Mouse (Mus musculus) adrenal gland, postnatal 14 days (tissue): ENCODE data around the gene Nudt4. TPM values are rescaled to one million over a fixed set of nuclear protein-coding genes. Genes with fewer than 3 reads are reported as not detected.

Experiments used
- microRNA-seq, 2 experiments: library from miRNA; unstranded; fragments of <30 nt; microRNA quantifications; one replicate each; pipeline ENCODE4 v1.2.0; 2021
- total RNA-seq: library from RNA; stranded (reverse); gene quantifications from 2 replicates; pipeline ENCODE4 v1.2.3, GENCODE M21; 2021

Nudt4 gene
- total RNA-seq, 1 experiment from 2014 or later: 103 TPM

Small RNA genes within 50 kb of the gene (microRNA-seq; reads per million reads assigned to microRNA genes)
- gene Mir3058: 8.8 to 10.2 reads per million in 2 experiments

Other genes starting within 250 kb of the Nudt4 start
- 11.7 and 13.5 TPM in 2 replicates for gene Cradd, start 240.0 kb downstream of the Nudt4 start, total RNA-seq
- 18.2 and 24.5 TPM in 2 replicates for gene Socs2, start 147.0 kb downstream of the Nudt4 start, total RNA-seq
- 178 and 191 TPM in 2 replicates for gene Mrpl42, start 62.2 kb downstream of the Nudt4 start, total RNA-seq
- 133 and 134 TPM in 2 replicates for gene Ube2n, start 49.0 kb downstream of the Nudt4 start, total RNA-seq
- gene Anapc15-ps, start 109.3 kb upstream of the Nudt4 start, total RNA-seq: not detected in 2 replicates